Mouse (Mus musculus): ENCODE measurements around the gene Eif5a. TPM values are rescaled to one million over a fixed set of nuclear protein-coding genes. Genes with fewer than 3 reads are reported as not detected.
A peak's percentile ranks its signal among the peaks of the same experiment; 100 is the strongest.

The Eif5a gene
- polyA plus RNA-seq, 1 experiment from 2014 or later, result 1,371 TPM

- Histone ChIP-seq H3K4me2 (ENCODE audit: low read length) (peak within 1 kb of the TSS; percentile 90), H3K36me3 (ENCODE audit: insufficient read depth, low read length) (peaks cover 17% of the 10 kb centered on the region), H3K4me1 (replicated peaks; ENCODE audit: insufficient read depth, low read length) (peaks cover 17% of the 10 kb centered on the region; the same call in 1 of the 2 replicates), H3K9ac (ENCODE audit: low read depth, low read length) (peak within 1 kb of the TSS; percentile 77), H3K9me3 (replicated peaks; ENCODE audit: low read length) (no peaks in the 10 kb centered on the region), H3K27ac (peak within 1 kb of the TSS; percentile 93), H3K4me3 (replicated peaks; ENCODE audit: low read depth, low read length) (peak within 1 kb of the TSS; percentile 62), H3K27me3 (ENCODE audit: insufficient read depth, low read length) (no peaks in the 10 kb centered on the region)
- WGBS, result under 1% methylated on average over 38 of the region's 38 CpGs
- TF ChIP-seq CTCF (IDR thresholded peaks at IDR 0.05; ENCODE audit: low read depth), result no peak
- DNase-seq (ENCODE audit: low spot score) (peak; percentile 99), ATAC-seq (replicated peaks; ENCODE audit: low FRiP score, low read depth) (peak; percentile 90)
Observed at GRCm38 (mm10) chr11:69900471-69901405, 21.0 kb downstream of the Eif5a start, which contains the start of the genes 2810408A11Rik and Neurl4. TSS of gene 2810408A11Rik (minus strand) at chr11:69900987. TSS of gene Neurl4 (plus strand) at chr11:69901072.

DNA sequence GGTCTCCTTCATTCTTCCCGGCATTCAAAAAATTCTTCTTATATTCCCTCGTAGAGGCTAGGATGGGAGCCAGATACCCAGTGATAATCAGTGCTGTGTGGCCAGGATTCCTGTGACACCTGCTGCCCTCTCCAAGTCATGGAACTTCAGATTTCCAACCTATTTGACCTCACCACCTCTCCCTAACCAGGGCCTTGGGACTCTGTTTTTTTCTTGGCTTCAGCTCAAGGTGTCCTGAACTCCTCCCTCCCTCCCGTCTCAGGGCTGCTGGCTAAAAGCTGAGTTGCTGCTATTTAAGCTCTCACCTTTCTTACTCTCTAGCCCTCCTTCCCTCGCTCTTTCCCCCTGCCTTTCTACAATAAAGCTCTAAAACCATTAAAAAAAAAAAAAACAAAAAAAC, 21.9 kb downstream of the Eif5a start:
- DNase-seq (ENCODE audit: low spot score) (no peak), ATAC-seq (replicated peaks; ENCODE audit: low FRiP score, low read depth) (no peak)
- Histone ChIP-seq H3K9ac (ENCODE audit: low read depth, low read length) (peak overlapping the region; percentile 77; the same call in 1 of the 2 replicates), H3K4me1 (replicated peaks; ENCODE audit: insufficient read depth, low read length) (peaks cover 17% of the 10 kb centered on the region; the same call in 1 of the 2 replicates), H3K4me3 (replicated peaks; ENCODE audit: low read depth, low read length) (peak overlapping the region; percentile 62), H3K4me2 (ENCODE audit: low read length) (peak overlapping the region; percentile 90), H3K9me3 (replicated peaks; ENCODE audit: low read length) (no peaks in the 10 kb centered on the region), H3K27me3 (ENCODE audit: insufficient read depth, low read length) (no peaks in the 10 kb centered on the region), H3K36me3 (ENCODE audit: insufficient read depth, low read length) (peaks cover 11% of the 10 kb centered on the region), H3K27ac (no peak overlapping the region)
- WGBS, result 15% methylated on average over 4 of the region's 4 CpGs
- TF ChIP-seq CTCF (IDR thresholded peaks at IDR 0.05; ENCODE audit: low read depth), result no peak

- no peak within 1 kb of the TSS; the same call in 1 of the 2 replicates for H3K27ac ChIP-seq
- no peaks in the 10 kb centered on the region for H3K9me3 ChIP-seq (replicated peaks; ENCODE audit: low read length)
- no peak for TF ChIP-seq CTCF (IDR thresholded peaks at IDR 0.05; ENCODE audit: low read depth)
- H3K4me3 ChIP-seq (replicated peaks; ENCODE audit: low read depth, low read length), result no peak within 1 kb of the TSS
- DNase-seq (ENCODE audit: low spot score) (no peak), ATAC-seq (replicated peaks; ENCODE audit: low FRiP score, low read depth) (peak; percentile 25; the same call in 1 of the 2 replicates)
- WGBS, result 73% methylated on average over 4 of the region's 4 CpGs
- H3K27me3 ChIP-seq (ENCODE audit: insufficient read depth, low read length), result no peaks in the 10 kb centered on the region
- no peaks in the 10 kb centered on the region for H3K36me3 ChIP-seq (ENCODE audit: insufficient read depth, low read length)
- no peak within 1 kb of the TSS for H3K9ac ChIP-seq (ENCODE audit: low read depth, low read length)
- H3K4me1 ChIP-seq (replicated peaks; ENCODE audit: insufficient read depth, low read length), result peaks cover 6% of the 10 kb centered on the region; the same call in 1 of the 2 replicates
- no peak within 1 kb of the TSS for H3K4me2 ChIP-seq (ENCODE audit: low read length)
Observed at GRCm38 (mm10) chr11:69895291-69895690, 26.5 kb downstream of the Eif5a start, which contains the start of gene Acap1. TSS of gene Acap1 (minus strand) at chr11:69895539.

- DNase-seq (ENCODE audit: low spot score) (no peak), ATAC-seq (replicated peaks; ENCODE audit: low FRiP score, low read depth) (no peak)
- Histone ChIP-seq H3K27ac (no peak overlapping the region; the same call in 1 of the 2 replicates), H3K9me3 (replicated peaks; ENCODE audit: low read length) (no peaks in the 10 kb centered on the region), H3K27me3 (ENCODE audit: insufficient read depth, low read length) (no peaks in the 10 kb centered on the region), H3K4me2 (ENCODE audit: low read length) (no peak overlapping the region), H3K9ac (ENCODE audit: low read depth, low read length) (no peak overlapping the region), H3K36me3 (ENCODE audit: insufficient read depth, low read length) (no peaks in the 10 kb centered on the region), H3K4me3 (replicated peaks; ENCODE audit: low read depth, low read length) (no peak overlapping the region), H3K4me1 (replicated peaks; ENCODE audit: insufficient read depth, low read length) (peaks cover 3% of the 10 kb centered on the region; the same call in 1 of the 2 replicates)
- 65% methylated on average over 5 of the region's 5 CpGs for WGBS
- no peak for TF ChIP-seq CTCF (IDR thresholded peaks at IDR 0.05; ENCODE audit: low read depth)
Observed at GRCm38 (mm10) chr11:69894671-69895070, 27.1 kb downstream of the Eif5a start.

DNA sequence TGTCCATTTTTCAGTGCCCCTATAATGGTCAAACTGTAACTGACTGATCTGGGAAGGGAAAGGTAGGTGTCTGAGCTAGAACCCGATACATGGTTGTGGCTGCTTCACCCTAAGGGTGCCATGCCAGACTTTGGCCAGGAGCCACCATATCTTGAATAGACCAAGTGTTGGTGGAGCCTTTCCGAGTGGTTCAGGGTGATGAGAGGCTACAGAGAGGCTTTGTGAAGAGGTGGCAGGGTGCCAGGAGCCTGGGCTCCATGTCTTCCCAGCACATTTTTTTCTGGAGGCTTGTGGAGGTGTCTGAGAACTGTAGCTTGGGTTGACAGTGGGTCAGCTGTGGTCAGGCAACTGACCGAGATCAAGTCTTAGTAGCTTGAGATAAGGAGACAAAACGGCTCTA, 30.3 kb downstream of the Eif5a start:
- no peak for DNase-seq (ENCODE audit: low spot score)

DNA sequence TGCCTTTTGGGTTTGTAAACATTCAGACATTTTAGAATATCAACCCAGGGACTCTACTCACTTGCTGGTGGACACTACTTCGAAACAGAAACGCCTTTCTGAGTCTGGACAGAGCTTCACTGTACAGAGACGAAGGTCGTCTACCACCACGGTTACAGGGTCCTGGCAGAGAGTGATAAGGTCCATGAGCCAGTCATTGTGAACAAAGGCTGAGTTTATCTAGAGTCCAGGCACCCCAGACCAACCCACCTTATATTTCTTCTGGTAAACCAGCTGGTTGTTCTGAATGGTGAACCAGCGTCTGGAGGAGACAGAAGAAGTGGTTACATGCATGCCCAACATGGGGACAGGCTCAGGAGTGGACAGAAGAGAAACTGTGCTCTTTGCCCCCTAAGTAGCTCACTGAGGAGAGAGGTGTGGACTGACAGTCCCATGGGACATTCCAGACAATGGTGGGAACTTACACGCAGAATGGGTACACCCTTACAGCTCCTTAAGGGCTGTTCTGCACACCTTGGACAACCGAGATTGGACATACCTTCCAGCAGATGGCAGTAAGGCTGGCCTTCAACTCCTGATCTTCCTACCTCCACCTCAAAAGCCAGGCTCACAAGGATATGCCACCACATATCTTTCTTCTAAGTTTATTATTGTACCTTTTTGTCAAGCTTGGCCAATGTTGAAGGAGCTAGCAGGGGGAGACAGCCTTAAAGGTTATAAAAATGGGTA, 34.7 kb downstream of the Eif5a start:
- Histone ChIP-seq H3K27me3 (ENCODE audit: insufficient read depth, low read length) (no peaks in the 10 kb centered on the region), H3K4me2 (ENCODE audit: low read length) (no peak overlapping the region), H3K27ac (no peak overlapping the region), H3K9ac (ENCODE audit: low read depth, low read length) (no peak overlapping the region), H3K36me3 (ENCODE audit: insufficient read depth, low read length) (no peaks in the 10 kb centered on the region), H3K4me1 (replicated peaks; ENCODE audit: insufficient read depth, low read length) (no peaks in the 10 kb centered on the region), H3K9me3 (replicated peaks; ENCODE audit: low read length) (no peaks in the 10 kb centered on the region), H3K4me3 (replicated peaks; ENCODE audit: low read depth, low read length) (no peak overlapping the region)
- TF ChIP-seq CTCF (IDR thresholded peaks at IDR 0.05; ENCODE audit: low read depth), result peak; percentile 77
- 71% methylated on average over 8 of the region's 8 CpGs for WGBS
- DNase-seq (ENCODE audit: low spot score) (no peak), ATAC-seq (replicated peaks; ENCODE audit: low FRiP score, low read depth) (no peak)

More for the DNA sequence above, 30.3 kb downstream of the Eif5a start:
- Histone ChIP-seq H3K9ac (ENCODE audit: low read depth, low read length) (no peak overlapping the region), H3K4me1 (replicated peaks; ENCODE audit: insufficient read depth, low read length) (no peaks in the 10 kb centered on the region), H3K36me3 (ENCODE audit: insufficient read depth, low read length) (no peaks in the 10 kb centered on the region), H3K4me3 (replicated peaks; ENCODE audit: low read depth, low read length) (no peak overlapping the region), H3K27me3 (ENCODE audit: insufficient read depth, low read length) (no peaks in the 10 kb centered on the region), H3K27ac (no peak overlapping the region), H3K9me3 (replicated peaks; ENCODE audit: low read length) (no peaks in the 10 kb centered on the region), H3K4me2 (ENCODE audit: low read length) (no peak overlapping the region)
- TF ChIP-seq CTCF (IDR thresholded peaks at IDR 0.05; ENCODE audit: low read depth), result no peak
- WGBS, result 76% methylated on average over 4 of the region's 4 CpGs
- no peak for ATAC-seq (replicated peaks; ENCODE audit: low FRiP score, low read depth)
